ENCODE assay signal across 9 mouse cellular contexts in the genomic region with DNA sequence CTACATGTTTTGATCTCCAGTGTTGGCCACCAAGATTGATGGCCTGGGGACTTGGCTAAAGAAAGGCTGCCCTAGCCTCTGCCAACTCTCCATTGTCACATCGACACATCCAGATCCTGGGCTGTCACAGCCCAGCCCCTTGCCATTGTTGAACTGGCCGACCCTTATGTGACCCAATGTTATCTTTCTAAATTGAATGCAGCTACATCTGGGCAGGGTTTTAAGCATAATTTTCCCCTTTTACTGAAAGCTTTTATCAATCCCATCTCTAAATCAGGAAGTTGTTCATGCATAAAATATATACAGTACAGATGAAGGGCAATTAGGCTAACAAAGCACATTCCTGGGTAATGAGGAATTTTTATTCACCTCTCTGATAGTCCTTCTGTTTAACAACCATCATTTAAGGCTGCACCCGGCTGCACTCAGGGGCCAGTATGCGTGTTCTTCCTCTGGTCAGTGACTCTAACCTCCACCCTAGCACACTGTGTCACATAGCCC.
DNase-seq lines count a peak whose midpoint lies in the region; ATAC-seq lines count a peak whose summit lies in the region.
"Had no signal": no experiment of that assay in that cellular context is flagged by ENCODE, and none has a peak within 500 bp of the region (broad histone marks: within the 10 kb centered on the region; RNA-seq: fewer than 3 reads in every experiment).

No protein-coding gene starts in this region.

- no peak overlapping the region for H3K4me2 ChIP-seq in kidney, embryonic 15.5 days
- no peak overlapping the region for H3K4me2 ChIP-seq in intestine, embryonic 15.5 days (replicated peaks)

- peaks cover 22% of the 10 kb centered on the region for H3K4me1 ChIP-seq in kidney, embryonic 15.5 days
- no peaks in the 10 kb centered on the region for H3K4me1 ChIP-seq in intestine, embryonic 15.5 days (replicated peaks)

- H3K27ac ChIP-seq in kidney, embryonic 15.5 days, result 0 out of 2 replicates have a peak overlapping the region, but pooled peaks have one; percentile 32
- H3K27ac ChIP-seq in intestine, embryonic 15.5 days, result no peak overlapping the region
- H3K27ac ChIP-seq: macrophage had no signal

- no peak overlapping the region for H3K9ac ChIP-seq in kidney, embryonic 15.5 days
- H3K9ac ChIP-seq in intestine, embryonic 15.5 days, result no peak overlapping the region

- no peak overlapping the region for H3K4me3 ChIP-seq in kidney, embryonic 15.5 days (replicated peaks)
- no peak overlapping the region for H3K4me3 ChIP-seq in intestine, embryonic 15.5 days (replicated peaks)

- no peaks in the 10 kb centered on the region for H3K36me3 ChIP-seq in kidney, embryonic 15.5 days
- H3K36me3 ChIP-seq in intestine, embryonic 15.5 days, result no peaks in the 10 kb centered on the region

- no peaks in the 10 kb centered on the region for H3K9me3 ChIP-seq in kidney, embryonic 15.5 days (replicated peaks)
- no peaks in the 10 kb centered on the region for H3K9me3 ChIP-seq in intestine, embryonic 15.5 days

- no peaks in the 10 kb centered on the region for H3K27me3 ChIP-seq in kidney, embryonic 15.5 days
- H3K27me3 ChIP-seq in intestine, embryonic 15.5 days (replicated peaks), result no peaks in the 10 kb centered on the region

- ATAC-seq in kidney, embryonic 15.5 days (replicated peaks; ENCODE audit: low FRiP score), result peak; percentile 37
- ATAC-seq in intestine, embryonic 15.5 days, result no peak

- peak; percentile 25 to 45 for DNase-seq in cerebellum, postnatal 10 days
- DNase-seq in cerebellum, postnatal 4 days (ENCODE audit: low spot score in 2 of 2), result no peak
- DNase-seq in ovary, adult 18-20 months (ENCODE audit: low spot score), result peak; percentile 15
- DNase-seq in ovary, postnatal 10 days (ENCODE audit: low spot score), result no peak
- DNase-seq in retina, embryonic 14.5 days (ENCODE audit: low spot score), result peak; percentile 48
- no peak for DNase-seq in spleen, postnatal 14 days (ENCODE audit: low spot score in 2 of 2)

- WGBS in kidney, embryonic 15.5 days, result 25% methylated on average over 4 of the region's 4 CpGs
- 35% methylated on average over 4 of the region's 4 CpGs for WGBS in intestine, embryonic 15.5 days

Comparison
In these comparisons a context has a peak if more than half of its experiments do, and no peak if none do; other contexts are left out.
1. DNase-seq: peak in cerebellum, postnatal 10 days (2 of 2), ovary, adult 18-20 months (single experiment) and retina, embryonic 14.5 days (single experiment); none in cerebellum, postnatal 4 days (0 of 2), ovary, postnatal 10 days (single experiment) and spleen, postnatal 14 days (0 of 2).